In genomic region chr6:48395105-48396007, GRCm38 (mm10) we compare ENCODE assay signal across 1 mouse cellular context.
TF ChIP-seq lines count a peak whose summit lies in the region.

Gene Krba1 (plus strand): TSS chr6:48395586.

TF ChIP-seq in CH12.LX, 34 proteins besides CTCF, POLR2A, EP300 and RAD21 (continued from another document):
- TF ChIP-seq ZC3H11A (IDR thresholded peaks at IDR 0.05; ENCODE audit: low read depth, low read length) = no peak
- TF ChIP-seq KAT2A (IDR thresholded peaks at IDR 0.05; ENCODE audit: insufficient replicate concordance, low read length) = no peak
- TF ChIP-seq RCOR1 (conservative IDR thresholded peaks at IDR 0.05; ENCODE audit: low read depth, low read length) = no peak; the same call in 1 of the 2 replicates
- TF ChIP-seq MAZ (IDR thresholded peaks at IDR 0.05; ENCODE audit: low read depth, low read length) = no peak
- TF ChIP-seq TCF12 (IDR thresholded peaks at IDR 0.05; ENCODE audit: low read depth, low read length) = no peak; the same call in 1 of the 2 replicates
- peak; percentile 26; the same call in 1 of the 2 replicates for TF ChIP-seq MXI1 (IDR thresholded peaks at IDR 0.05; ENCODE audit: low read depth, low read length)
- TF ChIP-seq CHD2 (IDR thresholded peaks at IDR 0.05; ENCODE audit: low read length) = no peak
- TF ChIP-seq UBTF (IDR thresholded peaks at IDR 0.05; ENCODE audit: low read depth, low read length) = no peak; the same call in 1 of the 2 replicates
- TF ChIP-seq BHLHE40 (IDR thresholded peaks at IDR 0.05; ENCODE audit: low read depth, low read length) = no peak
- TF ChIP-seq NRF1 (IDR thresholded peaks at IDR 0.05; ENCODE audit: low read depth, low read length) = peak; percentile 91
- TF ChIP-seq NELFE (IDR thresholded peaks at IDR 0.05; ENCODE audit: low read depth, low read length) = 0 out of 2 replicates have a peak, but pooled peaks have one; percentile 29
- no peak for TF ChIP-seq TBP (conservative IDR thresholded peaks at IDR 0.05; ENCODE audit: low read depth, low read length)
- TF ChIP-seq ETS1 (conservative IDR thresholded peaks at IDR 0.05; ENCODE audit: low read depth, low read length) = no peak
- TF ChIP-seq POLR2AphosphoS2 (IDR thresholded peaks at IDR 0.05; ENCODE audit: low read depth, low read length) = no peak
- TF ChIP-seq SIN3A (IDR thresholded peaks at IDR 0.05; ENCODE audit: low read length) = peak; percentile 50
